Mouse (Mus musculus) liver, postnatal 0 days (tissue): ENCODE results near the gene Lgals1. TPM values are rescaled to one million over a fixed set of nuclear protein-coding genes. Genes with fewer than 3 reads are reported as not detected.

Experiments used
- ATAC-seq: fragments of 200-750 bp; cut with Nextera tagmentation; 2 replicates; pipeline ENCODE4 v1.8.0; 2017; ENCODE audit warnings: mild to moderate bottlenecking, moderate library complexity
- DNase-seq: peaks from one replicate; pipeline ENCODE4 v3.0.0-alpha.2; 2016
- H3K27ac ChIP-seq: fragments of 300-500 bp; sonication (generic); 2 replicates; pipeline ENCODE4 v1.5.1; 2014; ENCODE audit warnings: antibody characterized with exemption, moderate library complexity, mild to moderate bottlenecking, low read depth
- H3K27me3 ChIP-seq: fragments of 300-500 bp; sonication (generic); 2 replicates; pipeline ENCODE4 v1.6.1; 2014; ENCODE audit warnings: low read length, control low read depth, mixed read lengths; ENCODE audit not compliant: insufficient read depth
- H3K36me3 ChIP-seq: fragments of 300-500 bp; sonication (generic); replicated peaks from 2 replicates; pipeline ENCODE4 v1.6.1; 2014; ENCODE audit warnings: mild to moderate bottlenecking, control low read depth, low read length, moderate library complexity, mixed read lengths; ENCODE audit not compliant: insufficient read depth
- H3K4me1 ChIP-seq: fragments of 300-500 bp; sonication (generic); 2 replicates; pipeline ENCODE4 v1.6.1; 2014; ENCODE audit warnings: antibody characterized with exemption, mild to moderate bottlenecking, control low read depth; ENCODE audit not compliant: insufficient read depth
- H3K4me2 ChIP-seq: fragments of 300-500 bp; sonication (generic); 2 replicates; pipeline ENCODE4 v1.6.1; 2014; ENCODE audit warnings: low read depth, mild to moderate bottlenecking, low read length, moderate library complexity, mixed read lengths
- H3K4me3 ChIP-seq: fragments of 300-500 bp; sonication (generic); 2 replicates; pipeline ENCODE4 v1.5.1; 2014; ENCODE audit warnings: low read depth, low read length
- H3K9ac ChIP-seq: fragments of 300-500 bp; sonication (generic); replicated peaks from 2 replicates; pipeline ENCODE4 v1.6.1; 2014; ENCODE audit warnings: mild to moderate bottlenecking, moderate library complexity
- H3K9me3 ChIP-seq: fragments of 300-500 bp; sonication (generic); 2 replicates; pipeline ENCODE4 v1.6.1; 2016; ENCODE audit warnings: mild to moderate bottlenecking, control low read depth, low read length, mixed read lengths
- CTCF ChIP-seq: sonication (generic); IDR thresholded peaks from 2 replicates; pipeline ENCODE4 v1.5.1; 2016; ENCODE audit warnings: antibody characterized with exemption, low read depth
- EP300 ChIP-seq: IDR thresholded peaks from 2 replicates; pipeline ENCODE4 v1.6.1; 2016; ENCODE audit warnings: antibody characterized with exemption, low read depth, mild to moderate bottlenecking
- WGBS: fragments of 180-500 bp; shearing (Covaris S2); extraction: QIAGEN DNeasy Blood & Tissue Kit; methylation state at CpG from one replicate; pipeline ENCODE4 v1.1.7; 2014; ENCODE audit not compliant: insufficient replicate concordance; 5-methylcytosine and 5-hydroxymethylcytosine counted together
- polyA plus RNA-seq: library from polyadenylated mRNA; unstranded; fragments of >200 nt; fragmentation: Nextera tagmentation; extraction: Ambion mirVana; gene quantifications from 2 replicates; pipeline ENCODE4 v1.2.1, GENCODE M21; 2015

Lgals1 gene
- polyA plus RNA-seq, 1 experiment from 2014 or later, result 102 TPM

GRCm38 (mm10) chr15:78881828-78882227 is 44.7 kb upstream of the Lgals1 start:
- Histone ChIP-seq H3K4me3 (no peak overlapping the region), H3K36me3 (peaks cover 53% of the 10 kb centered on the region), H3K9me3 (no peaks in the 10 kb centered on the region), H3K9ac (no peak overlapping the region), H3K27ac (no peak overlapping the region), H3K4me1 (peaks cover 15% of the 10 kb centered on the region), H3K4me2 (no peak overlapping the region), H3K27me3 (no peaks in the 10 kb centered on the region)
- WGBS, result 83% methylated on average over 3 of the region's 3 CpGs
- DNase-seq (no peak), ATAC-seq (no peak)
- TF ChIP-seq EP300 (no peak), CTCF (0 out of 2 replicates have a peak, but pooled peaks have one; percentile 23)

- Histone ChIP-seq H3K9me3 (no peaks in the 10 kb centered on the region), H3K27ac (no peak overlapping the region), H3K27me3 (no peaks in the 10 kb centered on the region), H3K9ac (no peak overlapping the region), H3K4me1 (peaks cover 16% of the 10 kb centered on the region), H3K4me2 (no peak overlapping the region), H3K36me3 (peaks cover 62% of the 10 kb centered on the region), H3K4me3 (no peak overlapping the region)
- TF ChIP-seq EP300, result no peak
- TF ChIP-seq CTCF, result no peak
- DNase-seq (peak; percentile 50), ATAC-seq (peak; percentile 24; the same call in 1 of the 2 replicates)
- WGBS, result 46% methylated on average over 13 of the region's 13 CpGs
Measured at GRCm38 (mm10) chr15:78889401-78889853, 37.1 kb upstream of the Lgals1 start.

GRCm38 (mm10) chr15:78892440-78892839 is 34.1 kb upstream of the Lgals1 start:
- H3K36me3 ChIP-seq, result peaks cover 37% of the 10 kb centered on the region

GRCm38 (mm10) chr15:78894726-78895125 is 31.8 kb upstream of the Lgals1 start:
- Histone ChIP-seq H3K36me3 (peaks cover 21% of the 10 kb centered on the region), H3K9ac (peak overlapping the region; percentile 26; the same call in 1 of the 2 replicates), H3K4me3 (no peak overlapping the region), H3K4me2 (peak overlapping the region; percentile 55), H3K4me1 (peaks cover 57% of the 10 kb centered on the region), H3K27ac (peak overlapping the region; percentile 72), H3K9me3 (no peaks in the 10 kb centered on the region), H3K27me3 (no peaks in the 10 kb centered on the region)
- peak; percentile 42 for DNase-seq
- peak; percentile 8; the same call in 1 of the 2 replicates for ATAC-seq
- 40% methylated on average over 12 of the region's 13 CpGs for WGBS
- no peak for TF ChIP-seq EP300
- no peak for TF ChIP-seq CTCF

More at GRCm38 (mm10) chr15:78892440-78892839, 34.1 kb upstream of the Lgals1 start:
- DNase-seq, result no peak
- Histone ChIP-seq H3K27ac (no peak overlapping the region), H3K9me3 (no peaks in the 10 kb centered on the region), H3K4me3 (no peak overlapping the region), H3K9ac (no peak overlapping the region), H3K4me1 (peaks cover 47% of the 10 kb centered on the region), H3K27me3 (no peaks in the 10 kb centered on the region), H3K4me2 (no peak overlapping the region)
- no peak for ATAC-seq
- TF ChIP-seq CTCF (no peak), EP300 (no peak)
- WGBS, result 63% methylated on average over 7 of the region's 7 CpGs

- ATAC-seq (no peak), DNase-seq (peak; percentile 41)
- Histone ChIP-seq H3K9ac (0 out of 2 replicates have a peak overlapping the region, but pooled peaks have one; percentile 16), H3K27ac (0 out of 2 replicates have a peak overlapping the region, but pooled peaks have one; percentile 49), H3K9me3 (no peaks in the 10 kb centered on the region), H3K36me3 (peaks cover 19% of the 10 kb centered on the region), H3K27me3 (no peaks in the 10 kb centered on the region), H3K4me1 (peaks cover 66% of the 10 kb centered on the region), H3K4me2 (peak overlapping the region; percentile 27; the same call in 1 of the 2 replicates), H3K4me3 (no peak overlapping the region)
- no peak for TF ChIP-seq CTCF
- TF ChIP-seq EP300, result no peak
- 30% methylated on average over 2 of the region's 2 CpGs for WGBS
Measured at GRCm38 (mm10) chr15:78895741-78896140, 30.8 kb upstream of the Lgals1 start.

GRCm38 (mm10) chr15:78896149-78896548 is 30.4 kb upstream of the Lgals1 start:
- peak; percentile 12; the same call in 1 of the 2 replicates for ATAC-seq

More at GRCm38 (mm10) chr15:78896149-78896548, 30.4 kb upstream of the Lgals1 start:
- Histone ChIP-seq H3K27ac (peak overlapping the region; percentile 49; the same call in 1 of the 2 replicates), H3K4me1 (peaks cover 70% of the 10 kb centered on the region), H3K4me2 (peak overlapping the region; percentile 27; the same call in 1 of the 2 replicates), H3K9me3 (no peaks in the 10 kb centered on the region), H3K4me3 (no peak overlapping the region), H3K27me3 (no peaks in the 10 kb centered on the region), H3K36me3 (peaks cover 19% of the 10 kb centered on the region), H3K9ac (0 out of 2 replicates have a peak overlapping the region, but pooled peaks have one; percentile 16)
- TF ChIP-seq CTCF (no peak), EP300 (no peak)
- WGBS, result 58% methylated on average over 3 of the region's 3 CpGs
- peak; percentile 48 for DNase-seq
